Mouse (Mus musculus): ENCODE results near the gene Gmppb. TPM values are rescaled to one million over a fixed set of nuclear protein-coding genes. Genes with fewer than 3 reads are reported as not detected.

The Gmppb gene
- polyA plus RNA-seq, 2 experiments, result 30.4 to 41.3 TPM

GRCm38 (mm10) chr9:108082988-108083431, 34.0 kb downstream of the Gmppb start, which contains the start of gene Rnf123:
Gene Rnf123 (minus strand): TSS chr9:108083346.
- peaks cover 20% of the 10 kb centered on the region; the same call in 1 of the 2 replicates for H3K27me3 ChIP-seq (ENCODE audit: control insufficient read depth, insufficient read depth, low read length)
- no peak within 1 kb of the TSS for H3K27ac ChIP-seq (replicated peaks; ENCODE audit: low read depth, low read length)
- peak within 1 kb of the TSS; percentile 12; the same call in 1 of the 2 replicates for H3K9ac ChIP-seq (ENCODE audit: low read depth, low read length, severe bottlenecking)
- no peak for ATAC-seq (ENCODE audit: low FRiP score, low read depth)
- peak within 1 kb of the TSS; percentile 11; the same call in 1 of the 2 replicates for H3K4me3 ChIP-seq (replicated peaks; ENCODE audit: low read length)
- 33% methylated on average over 12 of the region's 12 CpGs for WGBS
- H3K9me3 ChIP-seq (ENCODE audit: control insufficient read depth, low read length), result no peaks in the 10 kb centered on the region
- DNase-seq (ENCODE audit: low spot score), result no peak
- H3K4me1 ChIP-seq (ENCODE audit: control insufficient read depth, insufficient read depth, low read length), result peaks cover 14% of the 10 kb centered on the region
- H3K36me3 ChIP-seq (ENCODE audit: control insufficient read depth, insufficient read depth, low read length), result peaks cover 40% of the 10 kb centered on the region
- H3K4me2 ChIP-seq (replicated peaks; ENCODE audit: low read depth, low read length, severe bottlenecking), result peak within 1 kb of the TSS; percentile 26
- TF ChIP-seq POLR2A (IDR thresholded peaks at IDR 0.05; ENCODE audit: borderline replicate concordance, extremely low read depth, insufficient read depth, insufficient read length), result no peak

DNA sequence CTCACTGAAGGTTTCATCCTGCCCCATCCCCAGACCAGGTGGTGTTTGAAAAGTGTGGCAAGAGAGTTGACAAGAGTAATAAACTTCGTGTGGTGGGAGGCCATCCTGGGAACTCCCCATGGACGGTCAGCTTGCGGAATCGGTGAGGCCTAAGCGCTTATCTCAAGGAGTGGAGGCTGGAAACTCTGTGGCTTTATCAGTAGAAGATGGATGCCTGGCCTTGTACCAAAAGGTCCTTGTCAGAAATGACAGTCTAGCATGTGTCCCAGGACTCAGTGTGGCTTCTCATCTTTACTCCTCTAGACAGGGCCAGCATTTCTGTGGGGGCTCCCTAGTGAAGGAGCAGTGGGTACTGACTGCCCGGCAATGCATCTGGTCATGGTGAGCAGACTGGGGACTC, 34.5 kb downstream of the Gmppb start:
- WGBS, result 83% methylated on average over 6 of the region's 6 CpGs
- H3K27me3 ChIP-seq (ENCODE audit: control insufficient read depth, insufficient read depth, low read length), result peaks cover 20% of the 10 kb centered on the region; the same call in 1 of the 2 replicates

GRCm38 (mm10) chr9:108085261-108085660, 36.2 kb downstream of the Gmppb start:
- no peak for DNase-seq (ENCODE audit: low spot score)
- peaks cover 20% of the 10 kb centered on the region; the same call in 1 of the 2 replicates for H3K27me3 ChIP-seq (ENCODE audit: control insufficient read depth, insufficient read depth, low read length)
- no peak overlapping the region for H3K4me2 ChIP-seq (replicated peaks; ENCODE audit: low read depth, low read length, severe bottlenecking)
- H3K4me3 ChIP-seq (replicated peaks; ENCODE audit: low read length), result no peak overlapping the region
- H3K9ac ChIP-seq (ENCODE audit: low read depth, low read length, severe bottlenecking), result no peak overlapping the region
- peaks cover 63% of the 10 kb centered on the region for H3K36me3 ChIP-seq (ENCODE audit: control insufficient read depth, insufficient read depth, low read length)
- no peaks in the 10 kb centered on the region for H3K9me3 ChIP-seq (ENCODE audit: control insufficient read depth, low read length)
- no peak for TF ChIP-seq POLR2A (IDR thresholded peaks at IDR 0.05; ENCODE audit: borderline replicate concordance, extremely low read depth, insufficient read depth, insufficient read length)
- no peak overlapping the region for H3K27ac ChIP-seq (replicated peaks; ENCODE audit: low read depth, low read length)
- 93% methylated on average over 4 of the region's 4 CpGs for WGBS
- ATAC-seq (ENCODE audit: low FRiP score, low read depth), result no peak
- peaks cover 5% of the 10 kb centered on the region for H3K4me1 ChIP-seq (ENCODE audit: control insufficient read depth, insufficient read depth, low read length)

More for the DNA sequence above, 34.5 kb downstream of the Gmppb start:
- no peak overlapping the region for H3K9ac ChIP-seq (ENCODE audit: low read depth, low read length, severe bottlenecking)
- no peak for TF ChIP-seq POLR2A (IDR thresholded peaks at IDR 0.05; ENCODE audit: borderline replicate concordance, extremely low read depth, insufficient read depth, insufficient read length)
- H3K4me1 ChIP-seq (ENCODE audit: control insufficient read depth, insufficient read depth, low read length), result peaks cover 11% of the 10 kb centered on the region
- H3K4me3 ChIP-seq (replicated peaks; ENCODE audit: low read length), result no peak overlapping the region
- H3K4me2 ChIP-seq (replicated peaks; ENCODE audit: low read depth, low read length, severe bottlenecking), result no peak overlapping the region
- H3K27ac ChIP-seq (replicated peaks; ENCODE audit: low read depth, low read length), result no peak overlapping the region
- no peaks in the 10 kb centered on the region for H3K9me3 ChIP-seq (ENCODE audit: control insufficient read depth, low read length)
- ATAC-seq (ENCODE audit: low FRiP score, low read depth) (no peak), DNase-seq (ENCODE audit: low spot score) (no peak)
- peaks cover 46% of the 10 kb centered on the region for H3K36me3 ChIP-seq (ENCODE audit: control insufficient read depth, insufficient read depth, low read length)

DNA sequence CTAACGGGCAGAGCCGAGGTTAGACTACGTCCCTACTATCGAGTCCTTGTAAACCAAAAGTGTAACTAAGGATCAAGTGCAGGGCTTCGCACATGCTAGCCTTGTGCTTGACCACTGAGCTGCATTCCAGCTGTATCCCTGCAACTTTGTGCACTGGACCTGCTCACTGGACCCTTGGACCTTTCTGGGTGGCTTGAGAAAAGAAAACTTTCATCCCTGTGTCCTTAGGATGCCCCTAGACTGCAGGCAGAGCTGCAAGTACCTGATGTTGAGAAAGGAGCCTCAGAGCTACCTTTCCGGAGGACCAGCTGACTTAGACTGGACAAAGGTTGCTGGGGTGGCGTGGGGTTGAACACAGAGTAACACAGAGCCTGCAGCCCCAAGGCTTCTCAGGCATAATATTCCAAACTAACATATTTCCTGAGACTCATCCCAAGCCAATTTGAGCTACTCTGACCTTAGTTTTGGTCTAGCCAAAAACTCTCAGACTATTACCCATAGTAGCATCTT, 41.6 kb downstream of the Gmppb start:
- no peak for TF ChIP-seq POLR2A (IDR thresholded peaks at IDR 0.05; ENCODE audit: borderline replicate concordance, extremely low read depth, insufficient read depth, insufficient read length)
- WGBS, result 90% methylated on average over 7 of the region's 7 CpGs
- no peak overlapping the region for H3K4me2 ChIP-seq (replicated peaks; ENCODE audit: low read depth, low read length, severe bottlenecking)
- H3K9me3 ChIP-seq (ENCODE audit: control insufficient read depth, low read length), result no peaks in the 10 kb centered on the region
- H3K9ac ChIP-seq (ENCODE audit: low read depth, low read length, severe bottlenecking), result no peak overlapping the region
- H3K4me1 ChIP-seq (ENCODE audit: control insufficient read depth, insufficient read depth, low read length), result 0 out of 2 replicates have a peak, but pooled peaks cover 9% of the 10 kb centered on the region
- H3K27me3 ChIP-seq (ENCODE audit: control insufficient read depth, insufficient read depth, low read length), result no peaks in the 10 kb centered on the region
- ATAC-seq (ENCODE audit: low FRiP score, low read depth) (no peak), DNase-seq (ENCODE audit: low spot score) (no peak)
- H3K36me3 ChIP-seq (ENCODE audit: control insufficient read depth, insufficient read depth, low read length), result peaks cover 68% of the 10 kb centered on the region
- no peak overlapping the region for H3K4me3 ChIP-seq (replicated peaks; ENCODE audit: low read length)
- no peak overlapping the region for H3K27ac ChIP-seq (replicated peaks; ENCODE audit: low read depth, low read length)

GRCm38 (mm10) chr9:108093586-108093985, 44.5 kb downstream of the Gmppb start:
- Histone ChIP-seq H3K9ac (ENCODE audit: low read depth, low read length, severe bottlenecking) (peak overlapping the region; percentile 62), H3K4me2 (replicated peaks; ENCODE audit: low read depth, low read length, severe bottlenecking) (peak overlapping the region; percentile 69), H3K27ac (replicated peaks; ENCODE audit: low read depth, low read length) (no peak overlapping the region), H3K4me1 (ENCODE audit: control insufficient read depth, insufficient read depth, low read length) (0 out of 2 replicates have a peak, but pooled peaks cover 9% of the 10 kb centered on the region), H3K4me3 (replicated peaks; ENCODE audit: low read length) (peak overlapping the region; percentile 56), H3K27me3 (ENCODE audit: control insufficient read depth, insufficient read depth, low read length) (no peaks in the 10 kb centered on the region), H3K9me3 (ENCODE audit: control insufficient read depth, low read length) (no peaks in the 10 kb centered on the region), H3K36me3 (ENCODE audit: control insufficient read depth, insufficient read depth, low read length) (peaks cover 39% of the 10 kb centered on the region)
- WGBS, result 66% methylated on average over 10 of the region's 10 CpGs
- no peak for DNase-seq (ENCODE audit: low spot score)
- TF ChIP-seq POLR2A (IDR thresholded peaks at IDR 0.05; ENCODE audit: borderline replicate concordance, extremely low read depth, insufficient read depth, insufficient read length), result no peak
- ATAC-seq (ENCODE audit: low FRiP score, low read depth), result no peak
